Mouse (Mus musculus): ENCODE measurements at regions not wholly inside any gene's neighbourhood (a gene's known extent, or its start where the extent isn't known, plus 50 kb on each side); places are given as distances from the start of the nearest gene placed in this dataset.

GRCm38 (mm10) chr4:80638381-80638780, 195.5 kb upstream of the Tyrp1 start:
- no peak overlapping the region for H3K4me3 ChIP-seq (replicated peaks in 1 of 3; ENCODE audit: low read depth in 2 of 3, low read length in 2 of 3, poor library complexity in 1 of 3)
- no peak overlapping the region for H3K9ac ChIP-seq (ENCODE audit: insufficient read depth, low read depth)
- no peaks in the 10 kb centered on the region for H3K27me3 ChIP-seq (replicated peaks)
- no peaks in the 10 kb centered on the region for H3K4me1 ChIP-seq (ENCODE audit: control insufficient read depth in 1 of 2, insufficient read depth in 2 of 2)
- H3K4me2 ChIP-seq (ENCODE audit: insufficient read depth, low read depth, poor library complexity, severe bottlenecking): no peak overlapping the region
- dilution Hi-C loops (cut with MboI; ENCODE audit: extremely low pct_ligation_motif_present, extremely low pct_unique_long_range_greater_than_20kb, low sequenced_read_pairs) (no loop called here), in situ Hi-C loops (cut with MboI; ENCODE audit: low pct_ligation_motif_present, low pct_unique_long_range_greater_than_20kb, low sequenced_read_pairs) (no loop called here)
- DNase-seq (ENCODE audit: extremely low read depth): no peak
- no peak overlapping the region for H3K27ac ChIP-seq (ENCODE audit: insufficient read depth, low read depth)
- TF ChIP-seq RAD21 (IDR thresholded peaks at IDR 0.05; ENCODE audit: low read depth, low read length): no peak
- TF ChIP-seq USF1 (IDR thresholded peaks at IDR 0.05; ENCODE audit: low read depth, low read length): no peak
- TF ChIP-seq NELFE (IDR thresholded peaks at IDR 0.05; ENCODE audit: low read depth, low read length): no peak
- TF ChIP-seq ZC3H11A (IDR thresholded peaks at IDR 0.05; ENCODE audit: low read depth, low read length): no peak
- no peak for TF ChIP-seq GABPA (IDR thresholded peaks at IDR 0.05; ENCODE audit: insufficient replicate concordance, low read depth, low read length)
- TF ChIP-seq CHD2 (IDR thresholded peaks at IDR 0.05; ENCODE audit: low read length): no peak
- no peak for TF ChIP-seq MXI1 (IDR thresholded peaks at IDR 0.05; ENCODE audit: low read depth, low read length)
- no peak for TF ChIP-seq PAX5 (IDR thresholded peaks at IDR 0.05; ENCODE audit: low read length)
- H3K36me3 ChIP-seq (replicated peaks in 1 of 2; ENCODE audit: control insufficient read depth in 1 of 2, insufficient read depth in 1 of 2, low read length in 1 of 2): no peaks in the 10 kb centered on the region
- peaks cover 12% of the 10 kb centered on the region for H3K9me3 ChIP-seq (replicated peaks; ENCODE audit: low read length)
- no peaks in the 10 kb centered on the region for H3K79me2 ChIP-seq (replicated peaks; ENCODE audit: control insufficient read depth, extremely low read depth, insufficient read depth, poor library complexity, severe bottlenecking)
